Mouse (Mus musculus): ENCODE measurements around the gene Lyve1.

DNA sequence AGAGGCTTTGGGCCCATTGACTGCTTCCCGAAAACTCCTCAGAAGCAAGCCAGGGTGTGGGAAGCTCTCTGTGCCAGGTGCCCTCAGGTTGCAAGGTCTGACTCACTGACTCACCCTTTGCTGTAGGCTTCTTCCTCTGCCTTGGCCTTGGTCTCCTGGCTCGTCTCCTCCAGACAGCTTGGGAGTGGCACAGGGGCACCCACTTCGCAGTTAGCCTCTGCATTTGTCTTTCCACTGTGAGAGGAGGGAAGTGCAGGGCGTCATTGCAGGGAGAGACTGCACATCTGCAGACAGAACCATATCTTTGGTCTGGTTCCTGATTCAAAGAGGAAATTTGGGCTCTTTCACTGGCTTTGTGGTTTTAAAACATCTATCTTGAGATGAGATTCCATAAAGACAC is 15.0 kb upstream of the Lyve1 start:
- no peak for TF ChIP-seq POLR2A (IDR thresholded peaks at IDR 0.05; ENCODE audit: borderline replicate concordance, control insufficient read depth, low read depth, low read length)
- TF ChIP-seq CTCF (IDR thresholded peaks at IDR 0.05; ENCODE audit: control insufficient read depth, insufficient read depth, low read length): no peak
